Mouse (Mus musculus) CH12F3 (cell line): ENCODE measurements around the gene Mettl5.
"Not testable (repeated sequence)": the region's sequence is repeated elsewhere in the genome, so short reads cannot be mapped to it uniquely, and the experiment has no call there.

Experiments
- in situ Hi-C: fragments of 300-500 bp; cut with MboI; formaldehyde crosslinking; loops from 2 replicates; pipeline ENCODE4 v1.14.3; 2020; ENCODE audit warnings: low sequenced_read_pairs

The Mettl5 gene

DNA sequence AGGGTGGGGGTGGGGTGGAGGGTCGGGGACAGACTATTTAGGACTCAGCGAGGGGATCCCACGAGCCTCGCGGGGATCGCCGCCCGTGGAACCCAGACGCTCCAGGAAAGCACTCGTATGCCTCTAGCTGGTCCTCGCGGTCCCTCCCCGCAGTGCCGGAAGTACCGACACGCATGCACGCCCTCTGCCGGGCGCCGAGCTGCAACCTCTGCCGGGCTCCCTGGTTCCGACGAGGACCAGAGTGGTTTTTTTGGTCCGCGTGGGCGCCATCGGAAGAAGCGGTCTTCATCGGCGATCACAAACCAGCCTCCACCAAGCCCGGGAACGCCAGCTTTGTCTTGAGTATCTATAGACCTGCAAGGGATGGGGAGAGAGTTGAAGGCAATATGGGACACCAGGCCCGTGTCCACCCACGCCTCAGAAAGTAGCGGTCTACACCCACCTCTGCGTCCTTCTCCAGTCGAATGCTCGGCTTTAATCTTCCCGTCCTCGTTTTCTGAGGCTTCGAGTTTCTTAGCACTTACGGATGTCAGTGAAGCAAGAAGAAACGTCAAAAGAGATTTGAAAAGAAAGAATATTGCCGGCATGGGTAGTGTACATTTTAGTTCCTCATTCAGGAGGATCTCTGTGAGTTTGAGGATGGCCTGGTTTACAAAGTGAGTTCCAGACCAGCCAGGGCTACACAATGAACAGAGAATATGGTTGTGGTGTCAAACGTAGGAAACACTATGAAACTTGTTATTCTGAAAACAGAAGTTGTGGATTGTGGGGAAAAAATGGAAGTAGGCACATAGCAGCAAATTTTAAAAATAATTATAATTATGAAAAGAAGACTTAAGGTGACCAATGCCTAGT, at the start of gene Mettl5:
TSS of gene Mettl5 (minus strand) at position 165 of the 855 bp plus-strand sequence.
- in situ Hi-C loops = no loop called here

DNA sequence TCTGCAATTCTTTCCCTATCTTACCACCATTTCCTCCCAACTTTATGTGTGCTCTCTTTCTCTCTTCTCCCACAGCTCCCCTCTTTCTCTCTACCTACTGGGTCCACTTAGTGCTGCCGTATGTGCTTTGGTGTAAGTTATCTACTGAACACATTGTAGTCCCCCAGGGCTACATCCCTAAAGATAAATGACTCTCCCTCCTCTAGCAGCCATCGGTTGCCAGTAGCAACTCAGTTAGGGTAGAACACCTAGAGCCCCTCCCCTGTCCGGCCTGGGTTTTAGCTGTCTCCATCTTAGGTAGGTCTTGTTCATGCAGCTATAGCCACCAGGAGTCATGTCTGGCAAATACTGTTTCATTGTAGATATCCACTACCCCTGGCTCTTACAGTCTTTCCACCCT, 39.5 kb upstream of the Mettl5 start:
- in situ Hi-C loops = no loop called here

- in situ Hi-C loops = no loop called here
Observed at GRCm38 (mm10) chr2:69917301-69917700, 31.9 kb upstream of the Mettl5 start.

- in situ Hi-C loops = no loop called here
Observed at GRCm38 (mm10) chr2:69912801-69913200, 27.4 kb upstream of the Mettl5 start.

DNA sequence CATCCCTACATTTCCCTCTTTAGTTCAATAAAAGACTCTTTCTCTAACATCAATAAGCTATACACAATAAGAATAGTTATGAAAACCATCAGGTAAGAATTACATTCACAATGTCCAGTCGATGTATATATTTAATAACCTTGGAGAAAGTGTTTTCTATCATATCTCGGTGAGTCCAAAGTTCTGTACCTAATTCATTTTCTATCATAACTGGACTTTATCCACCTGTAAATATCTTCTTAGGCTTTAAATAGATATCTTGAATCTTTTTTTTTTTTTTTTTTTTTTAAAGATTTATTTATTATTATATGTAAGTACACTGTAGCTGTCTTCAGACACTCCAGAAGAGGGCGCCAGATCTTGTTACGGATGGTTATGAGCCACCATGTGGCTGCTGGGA, 22.0 kb upstream of the Mettl5 start:
- in situ Hi-C loops = not testable (repeated sequence)

DNA sequence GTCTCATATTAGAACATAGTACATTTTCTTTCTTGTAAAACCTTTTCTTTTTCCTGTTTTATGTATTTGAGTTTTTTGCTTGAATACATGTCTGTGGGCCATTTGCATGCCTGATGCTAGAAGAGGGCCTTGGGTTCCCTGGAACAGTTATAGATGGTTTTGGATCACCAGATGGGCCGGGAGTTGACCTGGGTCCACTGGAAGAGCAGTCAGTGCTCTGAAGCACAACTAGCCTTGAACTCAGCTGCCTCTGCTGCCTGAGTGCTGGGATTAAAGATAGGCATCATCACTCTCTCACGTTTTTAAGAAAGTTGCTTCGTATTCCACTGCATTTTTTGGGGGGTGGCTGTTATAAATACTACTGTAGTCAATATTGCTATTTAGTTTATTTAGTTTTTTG, 18.1 kb upstream of the Mettl5 start:
- in situ Hi-C loops = no loop called here

DNA sequence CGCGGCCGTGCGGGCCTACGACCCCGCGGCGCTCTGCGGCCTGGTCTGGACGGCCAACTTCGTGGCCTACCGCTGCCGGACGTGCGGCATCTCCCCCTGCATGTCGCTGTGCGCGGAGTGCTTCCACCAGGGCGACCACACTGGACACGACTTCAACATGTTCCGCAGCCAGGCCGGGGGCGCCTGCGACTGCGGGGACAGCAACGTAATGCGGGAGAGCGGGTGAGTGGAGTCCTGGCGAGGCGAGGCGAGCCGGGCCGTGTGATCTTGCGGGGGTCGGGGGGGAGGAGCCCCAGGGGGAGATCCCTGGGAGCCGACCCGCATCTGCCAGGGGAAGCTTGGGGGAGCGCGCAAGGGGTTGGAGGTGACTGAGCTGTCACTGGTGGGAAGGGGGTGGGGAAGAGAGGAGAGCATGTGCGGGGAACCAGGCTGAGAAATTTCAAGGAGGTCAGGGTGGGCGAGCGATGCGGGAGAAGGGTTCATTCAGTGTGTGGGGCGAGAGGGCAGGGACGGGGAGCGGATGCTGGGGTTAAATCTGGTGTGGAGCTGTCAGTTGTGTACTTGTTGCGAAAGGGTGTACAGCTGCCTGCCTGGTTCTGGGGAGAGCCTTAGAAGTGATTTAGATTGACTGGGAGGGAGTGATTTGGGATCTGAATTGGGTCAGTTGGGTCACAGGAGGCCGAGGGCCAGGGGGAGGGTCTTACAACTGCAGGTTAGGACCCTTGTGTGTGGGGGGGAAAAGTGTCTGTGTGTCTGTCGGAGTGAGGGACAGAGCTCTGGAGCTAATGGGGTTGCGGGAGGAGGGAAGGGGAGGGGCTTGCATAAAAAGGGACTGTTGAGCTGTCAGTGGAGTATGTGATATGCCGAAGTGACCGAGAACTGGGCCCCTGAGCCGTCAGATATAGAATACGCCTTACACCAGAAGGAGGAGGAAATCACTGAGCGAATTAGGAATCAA, 12.5 kb upstream of the Mettl5 start:
- in situ Hi-C loops = no loop called here

DNA sequence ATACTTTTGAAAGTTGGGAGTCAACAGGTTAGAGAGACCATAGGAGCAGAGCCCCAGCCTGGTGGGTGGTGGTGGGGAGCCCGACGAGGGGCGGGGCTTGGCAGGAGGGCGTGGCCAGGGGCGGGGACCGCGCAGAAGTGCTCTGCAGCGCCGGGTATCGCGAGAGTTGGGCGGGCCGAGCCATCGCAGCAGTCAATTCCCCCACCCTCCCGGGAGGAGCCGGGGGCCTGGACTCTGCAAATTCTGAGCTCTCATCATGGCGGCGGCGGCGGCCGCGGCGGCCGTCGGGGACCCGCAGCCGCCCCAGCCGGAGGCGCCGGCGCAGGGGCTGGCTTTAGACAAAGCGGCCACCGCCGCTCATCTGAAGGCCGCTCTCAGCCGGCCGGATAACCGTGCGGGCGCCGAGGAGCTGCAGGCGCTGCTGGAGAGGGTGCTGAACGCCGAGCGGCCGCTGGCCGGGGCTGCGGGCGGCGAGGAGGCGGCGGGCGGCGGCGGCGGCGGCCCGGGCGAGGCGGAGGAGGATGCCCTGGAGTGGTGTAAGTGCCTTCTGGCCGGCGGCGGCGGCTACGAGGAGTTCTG, 11.7 kb upstream of the Mettl5 start, which contains the start of gene Ubr3:
TSS of gene Ubr3 (plus strand) at position 208 of the 579 bp plus-strand sequence.
- in situ Hi-C loops = no loop called here

DNA sequence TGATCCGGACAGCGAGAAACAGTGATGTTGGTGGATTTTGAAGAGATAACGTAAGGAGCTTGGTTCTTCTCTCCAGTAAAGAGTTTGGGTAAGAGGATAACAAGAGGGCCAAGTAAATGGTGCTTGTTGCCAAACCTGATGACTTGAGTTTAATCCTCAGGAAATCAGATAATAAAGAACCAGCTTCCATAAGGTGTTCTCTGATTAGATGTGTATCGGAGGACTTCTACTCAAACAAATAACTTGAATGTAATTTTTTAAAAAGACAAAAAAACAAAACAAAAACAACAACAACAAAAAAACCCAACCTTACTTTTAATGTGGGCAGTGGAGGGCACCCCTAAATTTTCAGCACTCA, 10.8 kb upstream of the Mettl5 start:
- in situ Hi-C loops = no loop called here

DNA sequence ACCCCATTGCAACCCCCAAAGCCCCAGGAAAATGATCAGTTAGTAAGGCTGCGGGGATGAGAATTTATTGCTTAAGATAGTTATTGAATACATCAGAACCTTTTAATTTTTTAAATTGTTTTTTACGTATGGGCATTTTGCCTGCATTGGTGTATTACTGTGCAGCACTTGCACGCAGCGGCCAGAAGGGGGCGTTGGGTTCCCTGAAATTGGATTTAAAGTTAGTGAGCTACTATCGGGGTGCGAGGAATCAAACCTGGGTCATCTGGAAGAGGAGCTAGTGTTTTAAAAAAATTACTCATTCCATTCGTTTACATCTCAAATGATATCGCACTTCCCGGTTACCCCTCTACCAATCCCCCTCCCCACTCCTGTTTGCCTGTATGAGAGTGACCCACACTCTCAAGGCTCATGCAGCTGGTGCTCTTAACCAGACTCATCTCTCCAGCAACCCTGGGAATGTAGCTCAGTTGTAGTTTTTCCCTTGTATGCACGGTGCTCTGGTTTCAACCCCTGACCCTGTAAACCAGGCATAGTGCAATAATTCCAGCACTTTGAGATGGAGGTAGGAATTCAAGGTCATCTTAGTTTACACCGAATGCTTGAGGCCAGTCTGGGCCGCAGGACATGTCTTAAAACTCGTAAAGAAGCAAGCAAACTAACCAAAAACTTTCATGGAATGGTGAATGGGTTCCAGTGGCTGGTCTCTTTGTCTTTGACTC, 10.2 kb upstream of the Mettl5 start:
- in situ Hi-C loops = no loop called here

GRCm38 (mm10) chr2:69893891-69894290, 8.5 kb upstream of the Mettl5 start:
- in situ Hi-C loops = no loop called here

DNA sequence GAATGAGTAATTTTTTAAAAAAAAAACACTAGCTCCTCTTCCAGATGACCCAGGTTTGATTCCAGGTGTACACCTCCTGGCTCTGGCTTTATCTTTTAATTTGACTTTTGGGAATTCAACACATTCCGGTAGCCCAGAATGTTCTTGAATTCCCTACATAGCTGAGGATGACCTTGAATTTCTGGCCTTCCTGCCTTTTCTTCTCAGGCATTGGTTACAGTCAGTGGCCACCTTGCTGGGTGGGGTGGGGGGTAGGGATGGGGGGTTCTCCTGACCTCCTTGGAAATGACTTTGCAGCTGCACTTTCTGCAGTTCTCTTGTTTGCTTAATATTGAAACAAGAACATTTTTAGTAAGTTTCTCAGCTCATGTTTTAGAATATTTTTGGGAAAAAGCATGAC, 7.7 kb upstream of the Mettl5 start:
- in situ Hi-C loops = no loop called here

DNA sequence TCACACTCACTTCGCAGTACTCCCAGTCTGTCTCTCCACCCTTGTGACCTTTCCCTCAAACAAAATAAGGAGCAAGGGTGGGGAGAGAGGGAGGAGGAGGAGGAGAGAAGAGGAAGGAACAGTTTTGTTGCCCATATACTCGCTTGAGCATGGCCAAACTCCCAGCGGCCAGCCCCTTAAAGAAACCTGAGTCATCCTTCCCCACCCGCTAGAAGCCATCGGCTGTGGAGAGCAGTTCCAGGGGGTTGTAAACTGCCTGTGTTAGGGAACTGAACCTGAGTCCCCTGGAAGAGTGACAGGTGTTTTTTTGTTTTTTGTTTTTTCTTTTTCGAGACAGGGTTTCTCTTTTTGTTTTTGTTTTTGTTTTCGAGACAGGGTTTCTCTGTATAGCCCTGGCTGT, 5.4 kb upstream of the Mettl5 start:
- in situ Hi-C loops = no loop called here

- in situ Hi-C loops = no loop called here
Observed at GRCm38 (mm10) chr2:69888957-69889356, 3.5 kb upstream of the Mettl5 start.

DNA sequence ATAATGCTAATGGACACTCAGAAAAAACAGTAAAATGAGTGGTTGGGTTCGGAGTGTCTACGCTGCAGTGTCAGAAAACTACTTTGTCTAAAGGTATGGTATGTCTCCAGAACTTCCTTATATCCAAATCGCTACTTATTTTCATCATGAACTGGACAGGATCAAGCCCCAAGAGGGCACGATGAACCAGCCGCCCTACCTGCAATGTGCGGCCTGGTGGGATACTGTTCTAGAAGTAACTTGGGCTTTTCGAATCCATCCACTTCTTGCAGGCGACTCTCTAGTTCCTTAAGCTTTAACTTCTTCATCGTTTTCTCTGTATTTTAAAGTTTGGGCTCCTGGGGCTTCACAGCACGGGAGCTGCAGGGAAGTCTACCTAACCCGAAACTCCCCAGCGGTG, 365 bp downstream of the Mettl5 start:
- in situ Hi-C loops = no loop called here

- in situ Hi-C loops = no loop called here
Observed at GRCm38 (mm10) chr2:69884581-69884980, 834 bp downstream of the Mettl5 start.

- in situ Hi-C loops = no loop called here
Observed at GRCm38 (mm10) chr2:69883990-69884391, 1.4 kb downstream of the Mettl5 start.

DNA sequence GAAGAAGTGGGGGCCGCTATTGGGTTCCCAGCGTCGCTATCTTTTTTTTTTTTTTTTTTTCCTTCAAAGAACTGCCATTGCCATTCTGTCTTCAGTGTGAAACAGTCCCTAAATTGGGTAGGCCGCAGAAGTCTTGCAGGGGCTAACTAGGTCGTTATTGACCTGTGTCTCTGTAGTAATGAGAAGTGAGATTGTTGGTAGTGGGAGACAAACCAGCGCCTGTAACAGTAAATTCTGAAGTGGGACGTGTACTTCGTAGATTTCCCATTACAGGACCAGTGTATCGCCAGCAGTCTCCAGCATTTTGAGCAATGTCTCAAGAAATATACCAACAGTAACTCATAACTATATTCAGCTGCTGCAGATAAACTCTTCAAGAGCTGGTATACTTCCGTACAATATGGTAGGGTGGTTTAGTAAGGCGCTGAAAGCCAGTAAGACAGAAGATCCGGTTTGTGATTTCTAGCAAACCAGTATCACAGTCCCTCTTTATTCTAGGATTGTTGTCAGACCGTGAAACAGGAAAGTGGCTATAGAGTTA, 23.2 kb downstream of the Mettl5 start:
- in situ Hi-C loops = no loop called here

GRCm38 (mm10) chr2:69861485-69862091, 23.8 kb downstream of the Mettl5 start, which contains the start of gene Ssb:
Gene Ssb, plus strand, starts transcription at chr2:69861562.
- in situ Hi-C loops = no loop called here

GRCm38 (mm10) chr2:69860972-69861452, 24.4 kb downstream of the Mettl5 start:
- in situ Hi-C loops = no loop called here
